Mouse (Mus musculus) heart, postnatal 0 days (tissue): ENCODE measurements around the gene Rps17.
A peak's percentile ranks its signal among the peaks of the same experiment; 100 is the strongest.

Source experiments
- CTCF ChIP-seq: IDR thresholded peaks from 2 replicates; pipeline ENCODE4 v1.5.1; 2016; ENCODE audit warnings: antibody characterized with exemption, control low read depth, low read depth
- EP300 ChIP-seq: IDR thresholded peaks from 2 replicates; pipeline ENCODE4 v1.6.1; 2016; ENCODE audit warnings: antibody characterized with exemption, low read depth

DNA sequence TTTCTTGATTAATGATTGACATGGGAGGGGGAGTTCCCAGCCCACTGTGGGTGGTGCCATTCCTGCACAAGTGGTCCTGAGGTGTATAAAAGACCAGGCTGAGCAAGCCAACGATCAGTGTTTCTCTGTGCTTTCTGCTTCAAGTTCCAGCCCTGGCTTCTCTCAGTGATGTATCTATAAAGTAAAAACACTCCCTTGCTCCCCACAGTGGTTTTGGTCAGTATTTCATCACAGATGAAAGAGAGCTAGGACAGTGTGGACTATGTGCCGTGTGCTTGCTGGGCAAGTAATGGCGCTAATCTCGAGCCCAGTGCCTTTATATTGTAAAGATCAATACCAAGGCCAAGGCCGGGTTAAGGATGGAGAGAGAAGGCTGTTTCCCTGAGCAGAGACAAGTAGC lies 23.3 kb downstream of the Rps17 start:
- peak; percentile 28; the same call in 1 of the 2 replicates for TF ChIP-seq CTCF
- TF ChIP-seq EP300, result no peak
